Mouse (Mus musculus): ENCODE data around the gene Cysrt1.

Cysrt1 gene

GRCm38 (mm10) chr2:25242101-25242506 is at the start of gene Cysrt1, which contains the start of gene Rnf208:
Cysrt1 (minus strand) TSS chr2:25242452.
Rnf208 (plus strand) TSS chr2:25242255.
- DNase-seq (ENCODE audit: low spot score): no peak

GRCm38 (mm10) chr2:25291184-25292053 is 49.2 kb upstream of the Cysrt1 start:
- DNase-seq (ENCODE audit: low spot score): no peak

GRCm38 (mm10) chr2:25290816-25291130 is 48.5 kb upstream of the Cysrt1 start:
- no peak for DNase-seq (ENCODE audit: low spot score)

GRCm38 (mm10) chr2:25290101-25290815 is 48.0 kb upstream of the Cysrt1 start:
- DNase-seq (ENCODE audit: low spot score): no peak

- no peak for DNase-seq (ENCODE audit: low spot score)
Observed at GRCm38 (mm10) chr2:25289651-25290050, 47.4 kb upstream of the Cysrt1 start, which contains the start of gene Lrrc26. Lrrc26 (plus strand) TSS chr2:25289915.

- DNase-seq (ENCODE audit: low spot score): no peak
Observed at GRCm38 (mm10) chr2:25288734-25289345, 46.6 kb upstream of the Cysrt1 start.

GRCm38 (mm10) chr2:25287927-25288649 is 45.8 kb upstream of the Cysrt1 start, which contains the start of gene Tmem210:
Tmem210 (plus strand) TSS chr2:25288145.
- no peak for DNase-seq (ENCODE audit: low spot score)

GRCm38 (mm10) chr2:25286837-25287636 is 44.8 kb upstream of the Cysrt1 start:
- peak; percentile 14 for DNase-seq (ENCODE audit: low spot score)

GRCm38 (mm10) chr2:25286314-25286713 is 44.1 kb upstream of the Cysrt1 start:
- no peak for DNase-seq (ENCODE audit: low spot score)

GRCm38 (mm10) chr2:25285551-25285950 is 43.3 kb upstream of the Cysrt1 start:
- no peak for DNase-seq (ENCODE audit: low spot score)

- no peak for DNase-seq (ENCODE audit: low spot score)
Observed at GRCm38 (mm10) chr2:25278928-25279882, 37.0 kb upstream of the Cysrt1 start.

GRCm38 (mm10) chr2:25273010-25273409 is 30.8 kb upstream of the Cysrt1 start:
- DNase-seq (ENCODE audit: low spot score): no peak

GRCm38 (mm10) chr2:25272515-25272914 is 30.3 kb upstream of the Cysrt1 start:
- no peak for DNase-seq (ENCODE audit: low spot score)

- peak; percentile 96 for DNase-seq (ENCODE audit: low spot score)
Observed at GRCm38 (mm10) chr2:25271827-25272511, 29.7 kb upstream of the Cysrt1 start, which contains the start of the genes Ssna1 and Anapc2. Ssna1 (minus strand) TSS chr2:25272438. Anapc2 (plus strand) TSS chr2:25272478.

GRCm38 (mm10) chr2:25267746-25268309 is 25.6 kb upstream of the Cysrt1 start:
- DNase-seq (ENCODE audit: low spot score): no peak

- DNase-seq (ENCODE audit: low spot score): no peak
Observed at GRCm38 (mm10) chr2:25267241-25267640, 25.0 kb upstream of the Cysrt1 start.

GRCm38 (mm10) chr2:25266720-25267119 is 24.5 kb upstream of the Cysrt1 start:
- DNase-seq (ENCODE audit: low spot score): no peak

- DNase-seq (ENCODE audit: low spot score): no peak
Observed at GRCm38 (mm10) chr2:25265897-25266656, 23.8 kb upstream of the Cysrt1 start.

Data from testis, postnatal 14 days (tissue).